Mouse (Mus musculus) forebrain, postnatal 0 days (tissue): ENCODE results near the gene Dclk3. TPM values are rescaled to one million over a fixed set of nuclear protein-coding genes. Genes with fewer than 3 reads are reported as not detected.

ENCODE experiments used
- ATAC-seq: fragments of 200-750 bp; cut with Nextera tagmentation; 2 replicates; pipeline ENCODE4 v1.8.0; 2017; ENCODE audit warnings: mild to moderate bottlenecking, moderate library complexity
- DNase-seq: peaks from one replicate; pipeline ENCODE4 v3.0.0-alpha.2; 2015
- H3K27ac ChIP-seq: fragments of 300-500 bp; sonication (generic); 2 replicates; pipeline ENCODE4 v1.5.1; 2014; ENCODE audit warnings: low read depth, mild to moderate bottlenecking, antibody characterized with exemption, low read length, moderate library complexity, mixed read lengths
- H3K27me3 ChIP-seq: fragments of 300-500 bp; sonication (generic); 2 replicates; pipeline ENCODE4 v1.6.1; 2014; ENCODE audit warnings: mild to moderate bottlenecking, low read length, mixed read lengths; ENCODE audit not compliant: insufficient read depth
- H3K36me3 ChIP-seq: fragments of 300-500 bp; sonication (generic); 2 replicates; pipeline ENCODE4 v1.6.1; 2014; ENCODE audit warnings: mild to moderate bottlenecking, moderate library complexity; ENCODE audit not compliant: insufficient read depth
- H3K4me1 ChIP-seq: fragments of 300-500 bp; sonication (generic); 2 replicates; pipeline ENCODE4 v1.6.1; 2014; ENCODE audit warnings: antibody characterized with exemption; ENCODE audit not compliant: insufficient read depth
- H3K4me2 ChIP-seq: fragments of 300-500 bp; sonication (generic); 2 replicates; pipeline ENCODE4 v1.6.1; 2014; ENCODE audit warnings: low read depth, mild to moderate bottlenecking, moderate library complexity
- H3K4me3 ChIP-seq: fragments of 300-500 bp; sonication (generic); 2 replicates; pipeline ENCODE4 v1.5.1; 2014; ENCODE audit warnings: low read depth, low read length, mixed read lengths
- H3K9ac ChIP-seq: fragments of 300-500 bp; sonication (generic); 2 replicates; pipeline ENCODE4 v1.6.1; 2014; ENCODE audit warnings: mild to moderate bottlenecking
- H3K9me3 ChIP-seq: fragments of 300-500 bp; sonication (generic); 2 replicates; pipeline ENCODE4 v1.6.1; 2016; ENCODE audit warnings: low read length
- CTCF ChIP-seq: sonication (generic); IDR thresholded peaks from 2 replicates; pipeline ENCODE4 v1.5.1; 2016; ENCODE audit warnings: antibody characterized with exemption, control low read depth, low read depth
- WGBS: fragments of 180-500 bp; shearing (Covaris S2); extraction: QIAGEN DNeasy Blood & Tissue Kit; methylation state at CpG from one replicate; pipeline ENCODE4 v1.1.7; 2014; 5-methylcytosine and 5-hydroxymethylcytosine counted together
- polyA plus RNA-seq: library from polyadenylated mRNA; unstranded; fragments of >200 nt; fragmentation: Nextera tagmentation; extraction: Ambion mirVana; gene quantifications from 2 replicates; pipeline ENCODE4 v1.2.1, GENCODE M21; 2015
- total RNA-seq: library from RNA; depleted of rRNA; stranded (reverse); fragments of >200 nt; gene quantifications from 2 replicates; pipeline ENCODE4 v1.2.3, GENCODE M21; 2014

Gene Dclk3
- total and polyA plus RNA-seq, 2 experiments from 2014 or later: 11.6 to 20.8 TPM

DNA sequence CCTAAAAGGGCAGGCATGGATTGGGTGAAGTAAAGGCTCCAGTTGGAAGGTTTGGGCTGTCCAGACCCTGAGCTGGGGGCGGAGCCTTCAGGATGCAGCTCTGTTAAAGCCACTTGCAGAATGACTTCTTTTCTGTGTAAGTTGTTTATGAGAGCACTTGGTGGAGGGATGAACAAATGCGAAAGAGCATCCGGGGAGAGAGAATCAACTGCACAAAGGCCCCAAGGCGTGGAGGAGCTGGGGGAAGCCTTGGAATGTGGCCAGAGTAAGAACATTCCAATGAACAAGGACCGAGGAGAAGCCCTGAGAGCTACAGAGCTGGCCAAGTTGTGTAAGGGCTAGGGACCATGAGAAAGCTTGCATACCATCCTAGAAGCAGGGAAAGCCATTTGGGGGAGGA, 16.3 kb upstream of the Dclk3 start:
- H3K4me1 ChIP-seq: no peaks in the 10 kb centered on the region
- WGBS: 64% methylated on average over 5 of the region's 5 CpGs

DNA sequence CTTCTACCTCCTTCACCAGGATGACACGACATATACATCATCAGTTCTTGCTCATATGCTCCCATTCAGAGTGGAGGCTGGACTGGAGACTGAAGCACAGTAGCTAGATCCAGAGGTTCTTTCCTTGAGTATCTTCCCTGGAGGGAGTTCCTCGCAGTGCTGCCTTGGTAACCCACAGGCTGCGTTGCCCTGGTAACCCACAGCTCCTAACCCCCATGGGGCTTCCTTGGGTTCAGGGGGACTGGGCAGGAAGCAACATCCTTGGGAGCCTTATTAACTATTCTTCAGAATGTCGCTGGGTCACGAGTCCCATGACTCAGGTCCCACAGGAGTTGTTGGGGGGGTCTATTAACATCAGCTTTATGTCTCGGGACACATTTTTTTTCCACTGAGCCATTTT, 13.8 kb upstream of the Dclk3 start:
- 64% methylated on average over 6 of the region's 6 CpGs for WGBS
- DNase-seq: no peak
- Histone ChIP-seq H3K27me3 (no peaks in the 10 kb centered on the region), H3K4me3 (no peak overlapping the region), H3K4me1 (no peaks in the 10 kb centered on the region), H3K36me3 (no peaks in the 10 kb centered on the region), H3K9ac (no peak overlapping the region), H3K27ac (no peak overlapping the region), H3K4me2 (no peak overlapping the region), H3K9me3 (no peaks in the 10 kb centered on the region)
- no peak for ATAC-seq
- no peak for TF ChIP-seq CTCF

More for the DNA sequence above, 16.3 kb upstream of the Dclk3 start:
- Histone ChIP-seq H3K9me3 (no peaks in the 10 kb centered on the region), H3K27me3 (no peaks in the 10 kb centered on the region), H3K27ac (no peak overlapping the region), H3K9ac (no peak overlapping the region), H3K4me2 (no peak overlapping the region), H3K36me3 (no peaks in the 10 kb centered on the region), H3K4me3 (no peak overlapping the region)
- DNase-seq (no peak), ATAC-seq (no peak)
- TF ChIP-seq CTCF: no peak

DNA sequence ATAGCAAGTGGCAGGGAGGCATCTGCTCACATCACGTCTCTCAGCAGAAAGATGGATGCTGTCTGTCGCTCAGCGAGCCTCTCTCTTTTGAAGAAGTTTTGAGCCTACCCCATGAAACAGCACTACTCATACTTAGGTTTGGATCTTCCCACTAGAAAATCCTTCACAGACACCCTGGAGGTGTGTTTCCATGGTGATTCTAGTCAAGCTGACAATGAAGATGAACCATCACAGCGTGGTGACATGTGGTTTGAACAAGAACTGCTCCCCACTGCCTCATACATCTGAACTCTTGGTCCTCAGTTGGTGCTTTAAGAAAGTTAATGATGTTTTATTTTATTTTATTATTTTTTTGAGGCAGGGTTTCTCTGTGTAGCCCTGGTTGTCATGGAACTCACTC, 12.9 kb upstream of the Dclk3 start:
- no peak overlapping the region for H3K9ac ChIP-seq
- no peak for TF ChIP-seq CTCF
- H3K9me3 ChIP-seq: no peaks in the 10 kb centered on the region
- H3K27ac ChIP-seq: no peak overlapping the region
- H3K36me3 ChIP-seq: no peaks in the 10 kb centered on the region
- H3K4me1 ChIP-seq: no peaks in the 10 kb centered on the region
- WGBS: 63% methylated on average over 4 of the region's 4 CpGs
- H3K27me3 ChIP-seq: no peaks in the 10 kb centered on the region
- DNase-seq (no peak), ATAC-seq (peak; percentile 53; the same call in 1 of the 2 replicates)
- no peak overlapping the region for H3K4me3 ChIP-seq
- no peak overlapping the region for H3K4me2 ChIP-seq

DNA sequence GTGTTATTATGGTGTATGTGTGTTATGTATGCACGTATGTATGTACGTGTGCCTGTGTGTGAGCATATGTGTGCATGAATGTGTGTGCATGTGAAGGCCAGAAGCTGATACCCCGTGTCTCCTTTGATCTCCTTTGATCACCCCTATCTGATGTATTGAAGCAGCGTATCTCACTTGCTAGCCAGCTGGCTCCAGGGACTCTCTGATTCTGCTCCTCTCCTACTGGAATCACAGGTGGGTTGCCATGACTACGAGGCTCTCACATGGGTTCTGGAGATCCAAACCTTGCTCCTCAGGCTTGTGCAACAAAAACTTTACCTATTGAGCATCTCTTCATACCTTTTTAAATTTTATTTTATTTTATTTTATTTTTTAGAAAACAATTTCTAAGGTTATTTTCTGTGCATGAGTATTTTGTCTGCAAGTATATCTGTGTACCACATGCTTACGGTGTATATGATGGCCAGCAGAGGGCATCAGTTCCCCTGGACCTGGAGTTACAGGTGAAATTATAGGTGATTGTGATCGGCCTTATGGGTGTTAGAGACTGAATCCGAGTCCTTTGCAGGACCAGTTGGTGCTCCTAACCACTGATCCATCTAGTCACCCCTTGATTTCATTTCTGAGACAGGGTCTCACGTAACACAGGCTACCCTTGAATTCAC, 10.9 kb upstream of the Dclk3 start:
- H3K4me3 ChIP-seq: no peak overlapping the region
- H3K36me3 ChIP-seq: no peaks in the 10 kb centered on the region
- no peak overlapping the region for H3K9ac ChIP-seq
- TF ChIP-seq CTCF: peak; percentile 39
- 0 out of 2 replicates have a peak overlapping the region, but pooled peaks have one; percentile 1 for H3K27ac ChIP-seq
- no peak overlapping the region for H3K4me2 ChIP-seq
- no peaks in the 10 kb centered on the region for H3K27me3 ChIP-seq
- no peaks in the 10 kb centered on the region for H3K4me1 ChIP-seq
- ATAC-seq: 0 out of 2 replicates have a peak, but pooled peaks have one; percentile 43
- 80% methylated on average over 9 of the region's 9 CpGs for WGBS
- no peaks in the 10 kb centered on the region for H3K9me3 ChIP-seq
- peak; percentile 45 for DNase-seq

DNA sequence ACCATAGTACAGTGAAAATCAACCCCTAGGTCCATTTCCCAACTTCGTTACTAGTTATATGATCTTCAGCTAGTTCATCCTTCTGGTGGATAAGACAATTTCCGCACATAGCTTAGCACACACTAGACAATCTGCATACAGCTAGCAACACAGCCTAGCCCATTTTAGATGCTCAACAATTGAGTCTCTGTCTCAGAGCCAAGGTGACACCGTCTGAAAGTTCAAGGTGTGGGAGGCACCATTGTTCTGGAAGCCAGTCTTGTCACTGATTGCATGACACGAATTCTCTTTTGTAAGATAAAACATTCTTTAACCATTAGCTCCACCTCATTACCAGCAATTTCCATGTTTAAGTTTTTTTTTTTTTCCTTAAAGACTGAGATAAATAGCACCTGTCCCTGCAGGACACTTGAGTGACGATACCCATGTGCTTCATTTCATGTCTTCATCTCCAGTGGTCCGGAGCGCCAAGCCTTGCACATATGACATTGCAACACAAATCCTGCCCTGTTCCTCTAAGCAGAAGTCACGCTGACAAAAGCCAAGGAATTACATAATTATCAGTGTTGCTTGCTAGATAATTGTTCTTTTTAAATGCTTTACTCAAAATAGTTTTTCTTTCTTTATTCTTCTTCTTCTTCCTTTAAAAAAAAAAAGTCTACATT, 10.1 kb upstream of the Dclk3 start:
- 63% methylated on average over 8 of the region's 8 CpGs for WGBS
- no peak overlapping the region for H3K4me2 ChIP-seq
- H3K36me3 ChIP-seq: no peaks in the 10 kb centered on the region
- H3K4me1 ChIP-seq: no peaks in the 10 kb centered on the region
- H3K27ac ChIP-seq: 0 out of 2 replicates have a peak overlapping the region, but pooled peaks have one; percentile 1
- DNase-seq (peak; percentile 25), ATAC-seq (peak; percentile 81; the same call in 1 of the 2 replicates)
- no peaks in the 10 kb centered on the region for H3K27me3 ChIP-seq
- no peaks in the 10 kb centered on the region for H3K9me3 ChIP-seq
- no peak overlapping the region for H3K9ac ChIP-seq
- no peak overlapping the region for H3K4me3 ChIP-seq
- no peak for TF ChIP-seq CTCF

DNA sequence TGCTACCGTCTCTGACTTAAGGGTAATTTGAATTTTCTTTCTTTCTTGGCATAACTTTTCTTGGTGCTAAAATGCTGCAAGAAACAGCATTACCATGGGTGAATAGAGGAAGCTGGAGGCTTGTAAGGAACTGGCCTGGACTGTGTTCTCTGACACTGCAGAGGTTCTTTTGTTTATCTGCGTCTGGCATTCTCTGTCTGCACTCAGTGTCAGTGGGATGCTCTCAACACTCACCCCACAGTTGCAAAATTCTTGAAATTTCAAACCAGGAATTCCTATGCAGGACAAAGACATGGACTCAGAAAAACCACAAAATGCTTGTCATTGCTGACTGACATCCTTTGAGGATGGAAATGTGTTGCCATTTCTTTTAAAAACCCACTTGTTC, 9.5 kb upstream of the Dclk3 start:
- no peak overlapping the region for H3K4me3 ChIP-seq
- H3K4me1 ChIP-seq: no peaks in the 10 kb centered on the region
- 32% methylated on average over 2 of the region's 2 CpGs for WGBS
- TF ChIP-seq CTCF: no peak
- H3K9me3 ChIP-seq: no peaks in the 10 kb centered on the region
- ATAC-seq: no peak
- H3K27ac ChIP-seq: no peak overlapping the region
- H3K36me3 ChIP-seq: no peaks in the 10 kb centered on the region
- H3K9ac ChIP-seq: no peak overlapping the region
- DNase-seq: no peak
- H3K27me3 ChIP-seq: no peaks in the 10 kb centered on the region
- no peak overlapping the region for H3K4me2 ChIP-seq

DNA sequence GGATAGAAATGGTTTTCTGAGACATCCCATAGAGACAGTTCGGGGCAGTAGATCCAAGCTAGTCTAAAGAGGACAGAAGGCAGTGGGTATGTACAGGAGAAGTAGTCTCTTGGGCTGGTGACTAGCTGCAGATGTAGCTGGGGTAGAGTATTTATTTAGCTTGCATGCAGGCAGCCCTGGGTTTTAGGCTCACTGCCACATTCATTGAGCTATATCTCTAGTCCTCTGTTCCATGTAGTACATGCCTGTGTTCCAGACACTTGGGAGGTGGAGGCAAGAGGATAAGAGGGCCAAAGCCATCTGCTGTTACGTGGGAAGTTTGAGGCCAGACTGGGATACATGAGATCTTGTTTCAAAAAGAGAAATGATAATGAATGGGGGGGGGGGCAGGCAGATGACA, 3.5 kb upstream of the Dclk3 start:
- Histone ChIP-seq H3K27ac (no peak overlapping the region), H3K4me2 (no peak overlapping the region), H3K36me3 (no peaks in the 10 kb centered on the region), H3K9me3 (no peaks in the 10 kb centered on the region), H3K9ac (no peak overlapping the region), H3K27me3 (peaks cover 9% of the 10 kb centered on the region; the same call in 1 of the 2 replicates), H3K4me3 (no peak overlapping the region), H3K4me1 (no peaks in the 10 kb centered on the region)
- no peak for TF ChIP-seq CTCF
- DNase-seq: no peak
- ATAC-seq: no peak
- 85% methylated on average over 2 of the region's 2 CpGs for WGBS
